Mouse (Mus musculus) liver, postnatal 0 days (tissue): Measurements from ENCODE around the gene Galnt10.

Experiments used
- CTCF ChIP-seq: sonication (generic); IDR thresholded peaks from 2 replicates; pipeline ENCODE4 v1.5.1; 2016; ENCODE audit warnings: antibody characterized with exemption, low read depth
- EP300 ChIP-seq: IDR thresholded peaks from 2 replicates; pipeline ENCODE4 v1.6.1; 2016; ENCODE audit warnings: antibody characterized with exemption, low read depth, mild to moderate bottlenecking

DNA sequence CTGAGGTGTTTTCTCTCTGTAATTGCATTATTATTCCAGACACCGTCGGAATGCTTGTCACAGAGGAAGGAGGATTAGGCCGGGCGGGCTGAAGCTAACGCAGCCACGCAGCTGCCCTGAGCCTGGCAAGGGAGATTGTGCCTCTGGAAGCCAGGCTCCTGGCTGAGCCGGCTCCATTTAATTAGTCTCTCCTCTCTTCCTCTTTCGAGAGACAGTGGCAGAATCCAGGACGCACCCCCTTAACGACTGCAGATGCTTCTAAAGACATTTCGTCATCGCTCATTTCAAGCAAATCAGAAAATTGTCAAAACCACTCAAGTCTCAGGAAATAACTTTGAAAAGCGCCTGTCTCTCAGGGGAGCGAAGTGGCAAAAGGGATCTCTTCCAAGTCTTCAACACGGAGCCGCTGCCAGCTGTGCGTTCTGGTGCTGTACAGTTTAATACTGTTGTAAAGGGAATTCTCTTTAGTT lies 51.0 kb downstream of the Galnt10 start:
- TF ChIP-seq CTCF (no peak), EP300 (no peak)
